Mouse (Mus musculus): ENCODE data around the gene Rapgefl1.

- TF ChIP-seq POLR2A (IDR thresholded peaks at IDR 0.05; ENCODE audit: insufficient read length, low read depth) (no peak), TCF3 (IDR thresholded peaks at IDR 0.05; ENCODE audit: insufficient read length, low read depth) (no peak), E2F4 (IDR thresholded peaks at IDR 0.05; ENCODE audit: insufficient read depth) (no peak), USF1 (IDR thresholded peaks at IDR 0.05; ENCODE audit: low read depth) (no peak)
Observed at GRCm38 (mm10) chr11:98858759-98859731, 22.5 kb downstream of the Rapgefl1 start.
